Mouse (Mus musculus) Muller cell, postnatal 12 days (primary cell): ENCODE measurements around the gene Slmap.
"Not testable (repeated sequence)": the region's sequence is repeated elsewhere in the genome, so short reads cannot be mapped to it uniquely, and the experiment has no call there.

ENCODE experiments used
- DNase-seq: peaks from one replicate; pipeline ENCODE4 v3.0.0-alpha.2; 2015; ENCODE audit errors: inconsistent ontology term

Slmap gene

DNA sequence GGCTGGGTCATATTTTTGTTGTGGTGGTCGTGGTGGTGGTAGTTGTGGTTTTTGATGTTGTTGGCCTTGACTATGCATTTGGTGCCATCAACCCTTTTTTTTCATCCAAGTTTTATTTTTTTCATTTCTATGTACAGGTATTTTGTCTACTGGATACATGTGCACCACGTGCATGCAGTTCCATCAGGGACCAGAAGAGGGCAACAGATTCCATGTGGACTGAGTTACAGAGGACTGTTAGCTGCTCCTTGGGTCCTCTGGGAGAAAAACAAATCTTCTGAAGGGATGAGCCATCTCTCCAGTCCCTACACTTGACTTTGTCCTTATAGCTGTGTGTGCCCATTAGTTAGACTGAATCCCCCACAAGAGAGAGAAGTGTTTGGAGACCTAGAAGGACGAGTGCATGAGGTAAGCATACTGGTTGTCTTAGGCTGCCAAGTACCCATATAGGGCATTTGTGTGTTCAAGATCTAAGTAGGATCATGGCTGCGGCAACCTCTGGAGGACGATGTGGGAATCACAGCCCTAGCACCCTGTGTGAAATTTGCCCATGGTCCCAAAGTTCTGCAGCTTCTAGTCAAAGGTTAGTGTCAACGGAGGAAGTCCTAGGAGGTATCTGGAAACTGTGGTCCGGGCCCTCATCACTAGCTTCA, 136.1 kb downstream of the Slmap start:
- no peak for DNase-seq

GRCm38 (mm10) chr14:26391866-26392265, 142.9 kb downstream of the Slmap start:
- DNase-seq = no peak

GRCm38 (mm10) chr14:26388961-26389360, 145.8 kb downstream of the Slmap start:
- not testable (repeated sequence) for DNase-seq

DNA sequence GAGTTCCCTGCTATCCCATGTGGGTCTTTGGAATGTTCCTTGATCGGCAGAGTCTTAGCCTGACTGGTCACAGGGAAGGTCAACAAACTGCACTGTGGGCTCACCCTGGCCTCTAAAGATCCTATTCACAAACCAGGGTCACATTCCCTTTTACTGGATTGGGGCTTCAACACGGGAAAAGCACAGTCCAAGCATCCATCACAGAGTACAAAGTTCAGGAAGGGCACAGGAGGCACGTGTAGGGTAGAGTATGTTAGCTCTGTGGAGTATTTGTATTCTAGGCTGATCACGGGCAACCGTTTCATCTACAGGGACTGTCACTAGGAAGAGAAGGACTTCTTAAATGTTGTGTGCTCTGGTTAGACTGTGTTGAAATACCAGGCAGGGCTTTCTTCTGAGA, 147.7 kb downstream of the Slmap start:
- DNase-seq = not testable (repeated sequence)

DNA sequence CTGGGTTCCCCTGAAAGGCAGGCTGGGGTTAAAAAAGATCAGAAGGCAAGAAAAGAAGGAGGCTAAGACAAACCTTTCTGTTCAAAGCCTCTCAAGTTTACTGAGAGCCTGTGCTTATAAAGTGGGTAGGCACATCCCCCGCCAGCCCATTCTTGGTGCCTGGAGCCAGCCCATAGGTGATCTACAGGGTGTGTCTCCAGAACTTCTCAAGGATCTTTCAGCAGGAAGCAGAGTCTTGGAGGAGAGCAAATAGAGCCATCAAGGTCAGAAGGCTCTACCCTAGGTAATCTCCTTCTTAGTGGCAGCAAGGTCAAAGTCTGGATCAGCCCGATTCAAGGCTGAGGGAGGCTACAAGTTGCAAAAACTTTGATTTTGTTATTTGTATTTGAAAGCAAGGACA, 149.1 kb downstream of the Slmap start:
- DNase-seq = not testable (repeated sequence)

DNA sequence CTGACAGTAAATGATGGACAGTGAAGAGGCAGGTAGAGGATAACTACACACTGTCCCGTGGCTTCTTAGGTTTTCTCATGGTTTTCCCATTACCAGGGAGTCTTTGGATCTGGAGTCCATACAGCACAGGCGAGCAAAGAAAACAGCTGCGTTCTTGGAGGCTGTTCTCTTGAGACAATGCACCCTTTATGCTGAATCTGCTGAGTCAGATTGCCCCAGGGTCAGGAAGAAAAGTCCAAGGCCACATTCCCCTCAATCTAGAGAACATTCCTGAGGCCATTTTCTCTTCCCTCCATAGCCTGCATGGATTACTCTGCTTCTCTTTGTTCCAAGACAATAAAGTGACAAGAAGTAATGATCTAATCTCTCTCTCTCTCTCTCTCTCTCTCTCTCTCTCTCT, 155.7 kb downstream of the Slmap start:
- peak; percentile 77 for DNase-seq

- peak; percentile 24 for DNase-seq
Measured at GRCm38 (mm10) chr14:26376652-26377051, 158.1 kb downstream of the Slmap start.
